Mouse (Mus musculus) megakaryocyte-erythroid progenitor cell, adult 5-6 weeks (primary cell): Measurements from ENCODE around the gene Olfr1395. TPM values are rescaled to one million over a fixed set of nuclear protein-coding genes. Genes with fewer than 3 reads are reported as not detected.

ENCODE experiments used
- ATAC-seq: replicated peaks from 2 replicates; pipeline ENCODE4 v1.8.0; 2016; ENCODE audit warnings: mild to moderate bottlenecking, inconsistent platforms; ENCODE audit not compliant: severe bottlenecking, poor library complexity, low FRiP score, low TSS enrichment
- total RNA-seq, 2 experiments: library from RNA; stranded (forward) in 1 of 2; stranded (reverse) in 1 of 2; fragments of 200-1000, 215-1000 nt in 1 of 2; fragments of >200 nt in 1 of 2; fragmentation: Nextera tagmentation in 1 of 2; gene quantifications; 2 replicates each; pipeline ENCODE4 v1.2.3; 2014 to 2017

Olfr1395 gene
- total RNA-seq (2014; fragmentation: Nextera tagmentation) (not detected in 2 replicates), total RNA-seq (2017) (not detected in 2 replicates)

DNA sequence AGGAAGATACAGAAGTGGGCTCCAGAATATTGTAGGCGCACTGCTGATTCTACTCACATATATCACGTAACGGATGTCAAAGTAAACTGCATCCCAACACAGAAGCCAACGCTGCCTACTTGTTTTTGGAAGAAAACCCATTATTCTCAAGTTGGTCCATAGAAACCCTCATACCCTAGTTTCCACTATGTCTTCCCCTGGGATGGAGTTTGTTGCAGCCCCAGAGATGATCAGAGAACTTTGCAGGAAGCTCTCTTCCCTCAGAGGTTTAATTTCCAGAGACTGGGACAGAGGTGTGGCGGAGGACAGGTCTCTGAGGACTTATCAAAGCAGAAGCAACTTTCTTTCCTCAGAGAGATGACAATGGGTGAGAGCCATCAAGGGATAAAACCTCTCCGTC is at the start of gene Olfr1395:
Olfr1395 (plus strand) TSS at position 301 of the 400 bp plus-strand sequence.
- no peak for ATAC-seq

- no peak for ATAC-seq
These were observed 49.3 kb upstream of the Olfr1395 start for GRCm38 (mm10) chr11:49092786-49093185.

- no peak for ATAC-seq
These were observed 48.0 kb upstream of the Olfr1395 start for GRCm38 (mm10) chr11:49093861-49094660.

GRCm38 (mm10) chr11:49095367-49095766 is 46.7 kb upstream of the Olfr1395 start:
- ATAC-seq, result no peak

DNA sequence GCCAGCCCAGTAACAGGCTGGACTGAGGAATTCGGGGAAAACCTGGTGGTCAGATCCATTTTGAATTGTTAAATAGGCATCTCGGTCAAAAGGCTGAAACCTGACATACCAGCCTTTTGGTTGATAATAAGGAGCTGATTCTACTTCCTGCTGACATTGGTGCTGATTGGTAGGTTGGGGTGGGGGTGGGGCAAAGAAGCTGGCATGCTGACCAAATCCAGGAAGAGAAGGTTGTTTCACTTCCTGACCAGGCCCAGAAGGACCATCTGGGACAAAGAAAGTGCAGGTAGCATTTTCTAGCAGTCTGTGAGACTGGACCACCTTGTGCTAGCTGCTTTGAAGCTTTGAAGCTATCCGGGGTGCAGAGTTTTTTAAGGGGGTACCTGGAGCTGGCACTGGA is 41.7 kb upstream of the Olfr1395 start:
- peak; percentile 58 for ATAC-seq

DNA sequence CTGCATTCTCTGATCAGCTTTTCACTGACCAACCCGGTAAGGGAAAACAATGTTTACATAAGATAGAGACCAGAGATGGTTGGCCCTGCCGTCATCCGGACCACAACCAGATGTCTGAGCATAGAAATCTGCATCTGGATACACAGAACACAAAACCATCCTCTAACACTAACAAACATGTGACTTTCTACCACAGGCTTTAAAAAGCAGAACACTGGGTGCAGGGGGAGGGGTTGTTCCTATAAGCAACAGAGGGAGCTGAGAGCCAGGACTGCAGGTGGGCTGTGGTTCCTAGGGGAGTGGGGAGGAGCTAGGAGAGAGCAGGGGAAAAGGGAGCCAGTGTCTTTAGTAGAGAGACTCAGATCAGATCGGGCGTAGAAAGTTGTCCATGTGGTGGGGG is 40.6 kb upstream of the Olfr1395 start:
- no peak for ATAC-seq

- peak; percentile 68 for ATAC-seq
These were observed 38.9 kb upstream of the Olfr1395 start for GRCm38 (mm10) chr11:49103047-49103693.

DNA sequence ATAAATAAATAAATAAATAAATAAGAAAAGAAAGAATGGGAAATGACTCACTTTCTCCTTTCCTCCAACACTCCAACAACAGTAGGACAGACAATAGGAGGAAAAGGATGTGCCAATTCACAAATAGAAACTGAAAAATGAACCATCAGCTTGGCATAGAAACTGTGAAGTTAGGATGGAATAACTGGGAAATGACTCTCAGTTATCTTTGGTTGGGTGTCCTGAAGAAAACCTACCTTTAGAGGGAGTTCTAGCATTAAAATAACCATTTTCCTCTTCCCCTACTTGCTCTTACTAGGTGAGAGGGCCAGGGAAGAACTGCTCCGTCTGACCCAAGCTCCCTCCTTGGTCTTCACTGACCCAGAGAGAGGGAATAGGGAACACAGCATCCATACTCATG is 36.3 kb upstream of the Olfr1395 start:
- no peak for ATAC-seq

GRCm38 (mm10) chr11:49107650-49108537 is 34.2 kb upstream of the Olfr1395 start:
- no peak for ATAC-seq

DNA sequence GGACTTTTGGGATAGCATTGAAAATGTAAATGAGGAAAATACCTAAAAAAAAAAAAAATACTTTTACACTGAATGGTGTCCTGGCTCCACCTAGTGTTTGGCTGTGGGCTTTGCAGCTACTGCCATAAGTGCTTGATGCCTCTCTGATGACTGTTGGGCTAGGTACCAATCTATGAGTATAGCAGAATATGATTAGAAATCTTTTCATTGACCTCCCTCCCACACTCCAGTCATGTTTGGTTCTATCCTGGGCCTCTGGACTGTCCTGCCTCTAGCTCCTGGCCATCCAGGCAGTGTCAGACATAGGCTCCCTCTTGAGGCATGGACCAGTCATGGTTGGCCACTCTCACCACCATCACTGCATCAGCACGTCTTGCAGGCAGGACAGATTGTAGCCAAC is 33.2 kb upstream of the Olfr1395 start:
- peak; percentile 72 for ATAC-seq

DNA sequence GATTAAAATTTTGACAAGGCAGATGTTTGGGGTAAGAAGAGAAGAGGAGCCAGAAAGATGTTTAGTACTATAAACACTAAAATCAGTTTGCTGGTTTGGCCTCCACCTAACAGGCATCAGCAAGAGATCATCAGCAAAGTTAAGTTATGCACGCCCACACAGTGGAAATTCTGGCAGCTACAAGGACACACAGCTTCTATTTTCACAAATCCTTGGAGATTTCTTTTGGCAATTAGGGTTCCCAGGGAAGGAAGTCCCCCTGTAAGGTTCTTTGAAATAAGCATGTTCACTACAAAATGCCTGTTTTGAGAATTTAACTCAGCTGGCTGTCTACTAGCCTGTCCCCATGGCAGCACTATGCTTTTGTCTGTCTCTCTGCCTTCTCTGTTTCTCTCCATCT is 31.1 kb upstream of the Olfr1395 start:
- no peak for ATAC-seq

GRCm38 (mm10) chr11:49112624-49113219 is 29.4 kb upstream of the Olfr1395 start:
- ATAC-seq, result peak; percentile 78

DNA sequence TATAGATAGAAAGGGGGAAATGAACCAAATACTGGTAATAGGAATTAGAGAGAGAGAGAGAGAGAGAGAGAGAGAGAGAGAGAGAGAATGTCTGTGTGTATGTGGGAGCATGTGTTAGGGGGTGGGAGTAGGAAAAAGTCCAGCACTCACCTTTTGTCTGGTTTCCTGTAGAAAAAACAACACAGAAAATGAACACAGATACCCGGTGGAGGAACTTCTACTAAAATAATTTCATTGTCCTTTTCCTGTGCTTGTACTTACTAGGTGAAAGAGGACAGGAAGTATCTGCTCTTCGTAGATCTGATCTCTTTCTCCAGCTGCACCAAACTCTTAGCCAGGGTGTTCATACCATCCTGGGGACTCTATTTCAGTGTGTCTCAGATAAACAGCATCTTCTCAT is 27.9 kb upstream of the Olfr1395 start:
- no peak for ATAC-seq

- ATAC-seq, result no peak
These were observed 27.3 kb upstream of the Olfr1395 start, which contains the start of gene Olfr1396 for GRCm38 (mm10) chr11:49114774-49115173. Gene Olfr1396, minus strand, starts transcription at chr11:49114874.

DNA sequence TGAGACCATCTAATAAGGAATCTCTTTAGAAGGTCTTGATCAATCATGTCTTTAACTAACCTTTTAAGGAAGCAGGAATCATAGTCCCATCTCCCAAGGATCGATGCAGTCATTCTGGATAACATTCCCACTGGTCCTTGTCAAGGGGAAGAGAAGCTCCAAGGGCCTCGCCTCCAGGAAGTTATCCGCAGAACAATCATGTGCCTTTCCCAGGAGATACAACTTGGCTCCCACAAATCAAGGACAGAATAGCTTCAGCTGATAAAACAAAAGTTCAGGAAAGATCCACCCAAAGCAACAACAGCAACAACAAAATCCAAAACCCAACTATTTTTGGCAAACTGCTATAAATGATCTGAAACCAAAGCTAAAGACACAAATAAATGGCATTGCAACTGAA is 22.4 kb upstream of the Olfr1395 start:
- ATAC-seq, result no peak

DNA sequence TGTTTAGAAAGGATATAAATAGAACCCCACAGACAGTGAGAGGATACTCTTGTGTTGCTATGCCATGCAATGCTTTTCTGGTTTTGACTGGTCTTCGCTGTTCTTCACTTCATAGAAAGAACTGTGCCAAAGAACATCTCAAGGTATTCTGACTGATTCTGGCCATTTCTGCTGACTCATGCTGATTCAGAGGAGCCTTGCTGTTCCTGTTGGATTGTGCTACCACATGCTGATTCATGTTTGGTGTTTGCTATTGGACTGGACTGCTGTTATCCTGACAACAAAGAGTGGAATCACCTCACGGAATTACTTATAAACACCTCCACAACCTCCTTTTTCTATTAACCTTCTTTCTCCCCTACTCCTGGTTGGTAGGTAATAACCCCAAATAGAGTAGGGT is 17.9 kb upstream of the Olfr1395 start:
- ATAC-seq, result no peak

GRCm38 (mm10) chr11:49154077-49154476 is 12.0 kb downstream of the Olfr1395 start, which contains the start of gene Olfr1394:
Gene Olfr1394, plus strand, starts transcription at chr11:49154377.
- no peak for ATAC-seq

GRCm38 (mm10) chr11:49156821-49157814 is 15.0 kb downstream of the Olfr1395 start:
- ATAC-seq, result no peak
